Mouse (Mus musculus) CD4-positive, CD25-positive, alpha-beta regulatory T cell (primary cell): ENCODE results near the gene Cfap299. TPM values are rescaled to one million over a fixed set of nuclear protein-coding genes. Genes with fewer than 3 reads are reported as not detected.

ENCODE experiments used
- polyA plus RNA-seq: library from polyadenylated mRNA; unstranded; fragments of 100-300 nt; shearing (Covaris generic); gene quantifications from one replicate; pipeline ENCODE4 v1.2.1, GENCODE M21; 2017

Gene Cfap299
- polyA plus RNA-seq: not detected

DNA sequence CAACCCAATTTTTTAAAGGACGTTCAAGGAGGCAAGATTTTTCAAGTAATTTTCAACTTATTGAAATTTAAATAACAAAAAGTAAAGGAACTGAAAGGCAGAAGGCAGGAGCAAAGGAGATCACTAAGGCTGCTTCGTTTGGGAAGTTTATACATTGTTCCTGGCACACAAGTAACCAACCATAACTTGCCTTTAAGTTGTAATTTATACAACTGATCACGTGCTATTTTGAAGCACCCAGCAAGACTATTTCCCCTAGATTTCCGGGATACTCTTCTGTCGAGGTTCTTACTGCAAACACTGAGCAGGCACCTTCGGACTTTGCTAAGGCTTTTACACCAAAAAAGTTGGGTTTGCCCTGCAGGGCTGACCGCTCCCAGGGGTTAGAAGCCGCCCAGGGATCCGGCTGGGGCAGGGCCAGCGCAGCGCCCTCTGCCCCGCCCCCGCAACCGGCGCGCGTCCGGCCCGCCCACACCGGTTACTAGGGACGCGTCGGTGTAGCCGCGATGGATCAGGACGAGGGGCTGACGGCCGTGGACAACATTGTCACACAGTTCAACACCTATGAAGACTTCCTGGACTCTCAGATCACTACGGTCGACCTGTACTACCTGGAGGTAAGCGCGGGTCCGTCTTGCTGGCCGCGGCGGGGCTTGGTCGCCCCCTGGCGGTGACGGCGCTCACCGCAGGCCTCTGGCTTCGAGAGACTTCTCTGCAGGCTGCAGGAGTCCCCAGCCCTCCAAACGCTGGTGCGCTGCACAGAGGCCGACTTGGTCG, at the start of gene Cfap299:
Gene Cfap299 (plus strand): TSS at position 457 of the 777 bp plus-strand sequence.

GRCm38 (mm10) chr5:98552395-98552794, 223.3 kb downstream of the Cfap299 start, which contains the start of gene Gm11111:
TSS of gene Gm11111 (plus strand) at chr5:98552695.

Other genes with a start within 250 kb of the Cfap299 start
- not detected for gene Prdm8, start 162.1 kb upstream of the Cfap299 start, polyA plus RNA-seq
- gene Fgf5, start 75.1 kb upstream of the Cfap299 start, polyA plus RNA-seq: not detected
- gene Gm11111, start 223.4 kb downstream of the Cfap299 start, polyA plus RNA-seq: not detected